ENCODE assay signal across 17 mouse cellular contexts in the genomic region with DNA sequence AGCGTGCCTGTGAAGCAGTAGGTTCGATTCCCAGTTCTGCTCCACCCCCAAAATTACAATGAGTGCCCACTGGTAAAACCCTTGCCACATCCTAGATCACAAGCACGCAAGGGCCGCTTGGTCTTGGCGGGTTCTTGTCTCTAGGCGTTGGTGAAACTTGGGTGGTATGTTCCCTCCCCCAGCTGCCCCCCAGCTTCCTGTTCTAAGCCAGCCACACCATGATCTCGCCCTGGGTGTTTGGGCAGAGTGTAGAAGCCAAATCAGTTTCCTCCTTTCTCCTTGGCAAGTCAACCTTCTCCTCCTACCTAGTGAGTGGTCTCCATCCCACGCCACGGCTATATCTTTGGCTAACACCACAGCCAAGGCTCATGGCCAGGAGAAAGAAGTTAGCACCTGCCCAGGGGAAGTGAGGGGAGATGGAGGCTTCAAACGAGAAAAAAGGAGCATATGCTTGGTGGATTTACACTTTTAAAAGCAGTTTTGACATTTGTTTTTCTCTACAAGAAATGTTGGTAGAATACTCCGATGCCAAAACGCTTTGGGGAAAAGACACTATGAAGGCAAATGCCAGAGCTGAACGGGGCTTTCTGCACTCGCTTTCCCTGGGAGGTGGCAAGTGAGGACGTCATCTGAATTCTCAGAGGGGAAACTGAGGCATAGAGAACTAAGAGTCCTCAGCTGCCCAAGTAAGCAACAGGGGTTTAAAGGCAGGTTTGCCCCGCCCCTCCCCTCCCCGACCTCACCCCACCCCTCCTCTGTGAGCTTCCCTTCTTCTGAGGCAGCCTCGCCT. TPM values are rescaled to one million over a fixed set of nuclear protein-coding genes. Genes with fewer than 3 reads are reported as not detected.
DNase-seq lines count a peak whose midpoint lies in the region; ATAC-seq and TF ChIP-seq lines count a peak whose summit lies in the region.
"Had no signal": no experiment of that assay in that cellular context is flagged by ENCODE, and none has a peak within 500 bp of the region (broad histone marks: within the 10 kb centered on the region; RNA-seq: fewer than 3 reads in every experiment).

No protein-coding gene starts in this region.

- peak; percentile 46 for ATAC-seq in monocyte, adult 5-6 weeks (replicated peaks; ENCODE audit: insufficient number of reproducible peaks, low FRiP score, low TSS enrichment, poor library complexity, severe bottlenecking)
- no peak for ATAC-seq in kidney, embryonic 16.5 days (ENCODE audit: low FRiP score, low TSS enrichment)
- ATAC-seq: forebrain, embryonic 13.5 days had no signal

- H3K9me3 ChIP-seq in kidney, embryonic 16.5 days (ENCODE audit: low read length), result no peaks in the 10 kb centered on the region
- H3K9me3 ChIP-seq: forebrain, embryonic 13.5 days; neural tube, embryonic 12.5 days had no signal

- TF ChIP-seq CTCF in bone marrow, adult 2 months (IDR thresholded peaks at IDR 0.05; ENCODE audit: control insufficient read depth, insufficient read depth, low read length), result no peak

- peaks cover 16% of the 10 kb centered on the region for H3K27me3 ChIP-seq in kidney, embryonic 16.5 days (ENCODE audit: insufficient read depth, low read length)

- DNase-seq in lung, adult 18-20 months, result peak; percentile 15 to 20
- no peak for DNase-seq in lung, postnatal 4 days
- DNase-seq in thymus, postnatal 14 days, result peak; percentile 80
- DNase-seq in ovary, postnatal 14 days (ENCODE audit: low spot score), result no peak
- no peak for DNase-seq in urinary bladder, postnatal 36 days (ENCODE audit: low spot score in 2 of 2)
- DNase-seq: heart, adult 11 months; heart, postnatal 36 days; kidney, adult 18-20 months; left cerebral cortex, postnatal 4 days had no signal

- no peak for TF ChIP-seq POLR2A in bone marrow, adult 2 months (IDR thresholded peaks at IDR 0.05; ENCODE audit: borderline replicate concordance, control insufficient read depth, low read depth, low read length)

- WGBS in bone marrow, adult 2 months, result 15% methylated on average over 18 of the region's 18 CpGs
- WGBS in kidney, embryonic 16.5 days, result 66% methylated on average over 17 of the region's 18 CpGs

- peaks cover 7% of the 10 kb centered on the region; the same call in 1 of the 2 replicates for H3K4me1 ChIP-seq in bone marrow, adult 2 months (ENCODE audit: control insufficient read depth, insufficient read depth, low read length)
- H3K4me1 ChIP-seq in kidney, embryonic 16.5 days (ENCODE audit: insufficient read depth, low read length), result peaks cover 14% of the 10 kb centered on the region; the same call in 1 of the 2 replicates

- no peak overlapping the region for H3K4me3 ChIP-seq in bone marrow, adult 2 months (replicated peaks; ENCODE audit: control insufficient read depth, low read depth, low read length)
- H3K4me3 ChIP-seq in kidney, embryonic 16.5 days (ENCODE audit: low read length), result no peak overlapping the region
- H3K4me3 ChIP-seq: forebrain, embryonic 13.5 days; neural tube, embryonic 12.5 days had no signal

- H3K9ac ChIP-seq in kidney, embryonic 16.5 days (replicated peaks; ENCODE audit: low read length), result no peak overlapping the region
- H3K9ac ChIP-seq: forebrain, embryonic 13.5 days; neural tube, embryonic 12.5 days had no signal

- no peak overlapping the region for H3K4me2 ChIP-seq in kidney, embryonic 16.5 days (replicated peaks; ENCODE audit: low read depth, low read length)
- H3K4me2 ChIP-seq: midbrain, embryonic 11.5 days had no signal

- H3K27ac ChIP-seq in bone marrow, adult 2 months (ENCODE audit: control insufficient read depth, insufficient read depth, low read depth, low read length, poor library complexity), result peak overlapping the region; percentile 58
- H3K27ac ChIP-seq in kidney, embryonic 16.5 days (ENCODE audit: low read length), result no peak overlapping the region
- H3K27ac ChIP-seq: forebrain, embryonic 13.5 days; neural tube, embryonic 12.5 days had no signal

- H3K36me3 ChIP-seq in kidney, embryonic 16.5 days (ENCODE audit: insufficient read depth, low read length), result no peaks in the 10 kb centered on the region
- H3K36me3 ChIP-seq: neural tube, embryonic 12.5 days had no signal

RNA-seq across cellular contexts. Expression of gene Grap2, which starts 42.3 kb away (rescaled TPM):
- polyA plus RNA-seq in bone marrow, adult 2 months (2011; ENCODE audit: insufficient read depth, insufficient read length, low replicate concordance, missing spikeins), result 36.0 and 52.0 TPM in 2 replicates
- 25.6 to 67.0 TPM (median 29.1 TPM) in 3 replicates for total RNA-seq in monocyte, adult 5-6 weeks (2017)
- 0.62 and 0.81 TPM in 2 replicates for polyA plus RNA-seq in kidney, embryonic 16.5 days (2015; fragmentation: Nextera tagmentation; extraction: Ambion mirVana)

RNA-seq across cellular contexts. Expression of gene Enthd1, which starts 49.7 kb away (rescaled TPM):
- polyA plus RNA-seq in bone marrow, adult 2 months (2011; ENCODE audit: insufficient read depth, insufficient read length, low replicate concordance, missing spikeins), result 0.72 TPM in 1 of 2 replicates, not detected in the other
- total RNA-seq in monocyte, adult 5-6 weeks (2017), result not detected in 3 replicates
- polyA plus RNA-seq in kidney, embryonic 16.5 days (2015; fragmentation: Nextera tagmentation; extraction: Ambion mirVana), result not detected in 2 replicates
- total RNA-seq: heart, postnatal 36 days; layer of hippocampus, adult 18-20 months had no signal
- polyA plus RNA-seq: forebrain, embryonic 13.5 days; liver, embryonic 16.5 days; midbrain, embryonic 11.5 days; neural tube, embryonic 12.5 days had no signal

RNA-seq across cellular contexts. Expression of gene Fam83f, which starts 57.0 kb away (rescaled TPM):
- 0.54 TPM in 1 of 2 replicates, not detected in the other for polyA plus RNA-seq in bone marrow, adult 2 months (2011; ENCODE audit: insufficient read depth, insufficient read length, low replicate concordance, missing spikeins)
- 0.10 to 0.57 TPM in 2 of 3 replicates, not detected in the other for total RNA-seq in monocyte, adult 5-6 weeks (2017)
- 5.4 and 6.3 TPM in 2 replicates for polyA plus RNA-seq in kidney, embryonic 16.5 days (2015; fragmentation: Nextera tagmentation; extraction: Ambion mirVana)
- polyA plus RNA-seq: forebrain, embryonic 13.5 days had no signal

Comparison
In these comparisons a context has a peak if more than half of its experiments do, and no peak if none do; other contexts are left out.
1. DNase-seq: peak in lung, adult 18-20 months (2 of 2) and thymus, postnatal 14 days (single experiment); none in lung, postnatal 4 days (0 of 2), ovary, postnatal 14 days (single experiment) and urinary bladder, postnatal 36 days (0 of 2).
2. RNA of gene Grap2, which starts 42.3 kb away (polyA plus RNA-seq): 36.0 to 52.0 TPM in bone marrow, adult 2 months; 0.62 to 0.81 TPM in kidney, embryonic 16.5 days; every median in the first group is over 10 times any median in the second.